Mouse (Mus musculus): ENCODE measurements around the gene Arhgap40. TPM values are rescaled to one million over a fixed set of nuclear protein-coding genes. Genes with fewer than 3 reads are reported as not detected.

Gene Arhgap40
- polyA plus RNA-seq (2016; fragmentation: Nextera tagmentation; extraction: Ambion mirVana) = 0.28 and 0.62 TPM in 2 replicates

GRCm38 (mm10) chr2:158512528-158512927 lies at the start of gene Arhgap40:
TSS of gene Arhgap40 (plus strand) at chr2:158512796.
- 89% methylated on average over 10 of the region's 10 CpGs for WGBS
- no peak within 1 kb of the TSS for H3K4me3 ChIP-seq
- H3K4me1 ChIP-seq = peaks cover 15% of the 10 kb centered on the region; the same call in 1 of the 2 replicates
- no peaks in the 10 kb centered on the region for H3K27me3 ChIP-seq (ENCODE audit: poor library complexity, severe bottlenecking)
- no peak for DNase-seq (ENCODE audit: extremely low spot score, low spot score)
- no peaks in the 10 kb centered on the region for H3K9me3 ChIP-seq
- no peaks in the 10 kb centered on the region for H3K36me3 ChIP-seq (replicated peaks)
- no peak within 1 kb of the TSS for H3K27ac ChIP-seq

DNA sequence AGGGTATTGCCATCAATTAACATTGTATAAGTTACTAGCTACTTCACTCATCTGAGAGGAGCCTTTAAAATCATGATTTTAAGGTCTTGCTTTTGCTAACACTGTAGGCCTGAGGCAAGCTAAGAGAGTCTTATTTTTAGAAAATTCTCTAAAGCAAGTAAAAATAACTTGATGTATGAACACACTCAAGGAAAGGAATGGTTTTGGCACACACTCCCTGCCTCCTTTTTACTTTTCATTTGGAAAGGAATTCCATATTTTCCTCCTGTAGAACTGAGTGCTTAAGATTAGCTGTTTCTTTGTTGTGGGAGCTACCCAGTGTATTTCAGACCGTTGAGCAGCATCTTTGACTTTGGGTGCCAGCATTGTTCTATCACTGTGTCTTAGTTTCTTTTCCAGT lies 38.4 kb upstream of the Arhgap40 start:
- WGBS = 94% methylated on average over 1 of the region's 1 CpGs
- Histone ChIP-seq H3K4me3 (no peak overlapping the region), H3K36me3 (replicated peaks) (peaks cover 77% of the 10 kb centered on the region), H3K4me1 (no peaks in the 10 kb centered on the region), H3K27ac (no peak overlapping the region), H3K9me3 (no peaks in the 10 kb centered on the region), H3K27me3 (ENCODE audit: poor library complexity, severe bottlenecking) (no peaks in the 10 kb centered on the region)
- DNase-seq (ENCODE audit: extremely low spot score, low spot score) = no peak

DNA sequence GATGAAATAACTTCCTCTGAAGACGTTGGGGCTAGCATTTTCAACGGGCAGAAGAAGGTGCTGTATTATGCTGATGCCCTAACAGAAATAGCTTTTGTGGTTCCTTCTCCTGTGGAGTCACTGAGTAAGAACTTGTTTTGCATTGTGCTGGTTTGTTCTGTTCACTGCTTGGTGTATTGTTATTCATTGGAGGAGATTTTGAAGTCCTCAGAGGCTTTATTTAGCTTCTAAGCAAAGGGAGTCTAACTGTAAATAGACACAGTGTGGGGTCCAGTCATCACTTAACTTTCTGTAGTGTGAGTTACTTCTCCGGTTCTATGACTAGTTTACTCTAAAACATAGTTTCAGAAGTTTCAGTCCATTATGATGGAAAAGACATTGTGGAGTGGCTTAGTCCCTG lies 35.0 kb upstream of the Arhgap40 start:
- no peak for DNase-seq (ENCODE audit: extremely low spot score, low spot score)
- H3K36me3 ChIP-seq (replicated peaks) = peaks cover 92% of the 10 kb centered on the region
- 87% methylated on average over 3 of the region's 3 CpGs for WGBS
- H3K27ac ChIP-seq = no peak overlapping the region
- no peak overlapping the region for H3K4me3 ChIP-seq
- H3K9me3 ChIP-seq = no peaks in the 10 kb centered on the region
- no peaks in the 10 kb centered on the region for H3K27me3 ChIP-seq (ENCODE audit: poor library complexity, severe bottlenecking)
- H3K4me1 ChIP-seq = no peaks in the 10 kb centered on the region

- 89% methylated on average over 5 of the region's 5 CpGs for whole genome bisulfite sequencing
- H3K36me3 ChIP-seq (replicated peaks) = peaks cover 63% of the 10 kb centered on the region
- no peak for DNase-seq (ENCODE audit: extremely low spot score, low spot score)
Measured at GRCm38 (mm10) chr2:158498457-158498856, 14.1 kb upstream of the Arhgap40 start.

GRCm38 (mm10) chr2:158501836-158502812 lies 10.5 kb upstream of the Arhgap40 start, which contains the start of gene Adig:
TSS of gene Adig (plus strand) at chr2:158502612.
- H3K9me3 ChIP-seq = no peaks in the 10 kb centered on the region
- H3K36me3 ChIP-seq (replicated peaks) = peaks cover 26% of the 10 kb centered on the region
- H3K4me3 ChIP-seq = no peak within 1 kb of the TSS
- WGBS = 78% methylated on average over 11 of the region's 11 CpGs
- no peak for DNase-seq (ENCODE audit: extremely low spot score, low spot score)
- no peak within 1 kb of the TSS for H3K27ac ChIP-seq
- H3K27me3 ChIP-seq (ENCODE audit: poor library complexity, severe bottlenecking) = no peaks in the 10 kb centered on the region
- no peaks in the 10 kb centered on the region for H3K4me1 ChIP-seq

More at GRCm38 (mm10) chr2:158498457-158498856, 14.1 kb upstream of the Arhgap40 start:
- Histone ChIP-seq H3K4me1 (no peaks in the 10 kb centered on the region), H3K9me3 (no peaks in the 10 kb centered on the region), H3K4me3 (no peak overlapping the region), H3K27me3 (ENCODE audit: poor library complexity, severe bottlenecking) (no peaks in the 10 kb centered on the region), H3K27ac (no peak overlapping the region)

GRCm38 (mm10) chr2:158503226-158503625 lies 9.4 kb upstream of the Arhgap40 start:
- H3K4me3 ChIP-seq = no peak overlapping the region
- WGBS = 85% methylated on average over 7 of the region's 7 CpGs
- no peaks in the 10 kb centered on the region for H3K4me1 ChIP-seq
- peaks cover 16% of the 10 kb centered on the region for H3K36me3 ChIP-seq (replicated peaks)
- no peaks in the 10 kb centered on the region for H3K27me3 ChIP-seq (ENCODE audit: poor library complexity, severe bottlenecking)
- no peaks in the 10 kb centered on the region for H3K9me3 ChIP-seq
- no peak overlapping the region for H3K27ac ChIP-seq
- no peak for DNase-seq (ENCODE audit: extremely low spot score, low spot score)

- H3K27ac ChIP-seq = no peak overlapping the region
- DNase-seq (ENCODE audit: extremely low spot score, low spot score) = no peak
- no peaks in the 10 kb centered on the region for H3K9me3 ChIP-seq
- H3K27me3 ChIP-seq (ENCODE audit: poor library complexity, severe bottlenecking) = no peaks in the 10 kb centered on the region
- WGBS = 79% methylated on average over 4 of the region's 4 CpGs
- no peak overlapping the region for H3K4me3 ChIP-seq
- peaks cover 12% of the 10 kb centered on the region for H3K36me3 ChIP-seq (replicated peaks)
- no peaks in the 10 kb centered on the region for H3K4me1 ChIP-seq
Measured at GRCm38 (mm10) chr2:158503671-158504070, 8.9 kb upstream of the Arhgap40 start.

- Histone ChIP-seq H3K27ac (no peak overlapping the region), H3K9me3 (no peaks in the 10 kb centered on the region), H3K4me1 (peaks cover 7% of the 10 kb centered on the region; the same call in 1 of the 2 replicates), H3K36me3 (replicated peaks) (no peaks in the 10 kb centered on the region), H3K27me3 (ENCODE audit: poor library complexity, severe bottlenecking) (no peaks in the 10 kb centered on the region), H3K4me3 (no peak overlapping the region)
- 81% methylated on average over 5 of the region's 5 CpGs for WGBS
- DNase-seq (ENCODE audit: extremely low spot score, low spot score) = no peak
Measured at GRCm38 (mm10) chr2:158506475-158506874, 6.1 kb upstream of the Arhgap40 start.

GRCm38 (mm10) chr2:158507046-158507445 lies 5.5 kb upstream of the Arhgap40 start:
- no peaks in the 10 kb centered on the region for H3K27me3 ChIP-seq (ENCODE audit: poor library complexity, severe bottlenecking)
- peaks cover 7% of the 10 kb centered on the region; the same call in 1 of the 2 replicates for H3K4me1 ChIP-seq
- H3K27ac ChIP-seq = no peak overlapping the region
- DNase-seq (ENCODE audit: extremely low spot score, low spot score) = no peak
- WGBS = 91% methylated on average over 10 of the region's 10 CpGs
- no peaks in the 10 kb centered on the region for H3K36me3 ChIP-seq (replicated peaks)
- no peaks in the 10 kb centered on the region for H3K9me3 ChIP-seq
- no peak overlapping the region for H3K4me3 ChIP-seq

GRCm38 (mm10) chr2:158510665-158511064 lies 1.9 kb upstream of the Arhgap40 start:
- no peaks in the 10 kb centered on the region for H3K27me3 ChIP-seq (ENCODE audit: poor library complexity, severe bottlenecking)
- DNase-seq (ENCODE audit: extremely low spot score, low spot score) = no peak
- no peak overlapping the region for H3K27ac ChIP-seq
- no peaks in the 10 kb centered on the region for H3K9me3 ChIP-seq
- H3K4me1 ChIP-seq = peaks cover 15% of the 10 kb centered on the region; the same call in 1 of the 2 replicates
- 92% methylated on average over 6 of the region's 6 CpGs for WGBS
- no peaks in the 10 kb centered on the region for H3K36me3 ChIP-seq (replicated peaks)
- H3K4me3 ChIP-seq = no peak overlapping the region

GRCm38 (mm10) chr2:158513821-158514336 lies 1.3 kb downstream of the Arhgap40 start:
- Histone ChIP-seq H3K27ac (no peak overlapping the region), H3K36me3 (replicated peaks) (no peaks in the 10 kb centered on the region), H3K4me3 (no peak overlapping the region), H3K4me1 (peaks cover 15% of the 10 kb centered on the region; the same call in 1 of the 2 replicates), H3K27me3 (ENCODE audit: poor library complexity, severe bottlenecking) (no peaks in the 10 kb centered on the region), H3K9me3 (no peaks in the 10 kb centered on the region)
- 80% methylated on average over 12 of the region's 12 CpGs for WGBS
- DNase-seq (ENCODE audit: extremely low spot score, low spot score) = no peak

DNA sequence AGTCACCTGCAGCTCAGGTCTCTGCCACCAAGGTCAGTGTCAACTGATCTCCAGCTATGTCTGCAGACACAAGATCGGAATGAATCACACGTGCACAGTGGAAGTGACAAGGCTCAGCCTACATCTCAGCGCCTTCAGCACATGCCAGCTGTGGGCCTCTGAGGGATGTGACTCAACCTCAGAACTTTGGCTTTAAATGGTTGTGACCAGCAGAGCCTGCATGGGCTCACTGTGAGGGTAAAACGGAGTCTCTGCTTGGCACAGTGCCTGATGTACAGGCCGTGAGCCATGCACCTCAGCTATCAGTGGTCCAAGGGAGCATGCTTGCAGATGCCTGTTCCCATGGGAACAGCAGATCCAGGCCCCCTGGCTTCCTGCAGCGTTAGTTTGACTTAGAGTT lies 6.0 kb downstream of the Arhgap40 start:
- H3K27me3 ChIP-seq (ENCODE audit: poor library complexity, severe bottlenecking) = no peaks in the 10 kb centered on the region
- no peaks in the 10 kb centered on the region for H3K36me3 ChIP-seq (replicated peaks)
- H3K9me3 ChIP-seq = no peaks in the 10 kb centered on the region
- DNase-seq (ENCODE audit: extremely low spot score, low spot score) = no peak
- WGBS = 85% methylated on average over 6 of the region's 6 CpGs
- H3K4me3 ChIP-seq = no peak overlapping the region
- peaks cover 8% of the 10 kb centered on the region; the same call in 1 of the 2 replicates for H3K4me1 ChIP-seq
- no peak overlapping the region for H3K27ac ChIP-seq

GRCm38 (mm10) chr2:158519071-158519470 lies 6.5 kb downstream of the Arhgap40 start:
- Histone ChIP-seq H3K9me3 (no peaks in the 10 kb centered on the region), H3K27ac (no peak overlapping the region), H3K4me1 (peaks cover 3% of the 10 kb centered on the region; the same call in 1 of the 2 replicates), H3K4me3 (no peak overlapping the region), H3K27me3 (ENCODE audit: poor library complexity, severe bottlenecking) (no peaks in the 10 kb centered on the region), H3K36me3 (replicated peaks) (no peaks in the 10 kb centered on the region)
- no peak for DNase-seq (ENCODE audit: extremely low spot score, low spot score)
- 86% methylated on average over 11 of the region's 11 CpGs for WGBS

All from forebrain, embryonic 10.5 days (tissue).